Mouse (Mus musculus) cerebellum, adult 11-12 months (tissue): Measurements from ENCODE around the gene Nubp2.

Experiments
- DNase-seq: peaks from one replicate; pipeline ENCODE4 v3.0.0; 2022

The Nubp2 gene

GRCm38 (mm10) chr17:24894061-24894994, 8.2 kb upstream of the Nubp2 start:
- DNase-seq = no peak

GRCm38 (mm10) chr17:24893276-24893675, 7.1 kb upstream of the Nubp2 start:
- peak; percentile 52 for DNase-seq

DNA sequence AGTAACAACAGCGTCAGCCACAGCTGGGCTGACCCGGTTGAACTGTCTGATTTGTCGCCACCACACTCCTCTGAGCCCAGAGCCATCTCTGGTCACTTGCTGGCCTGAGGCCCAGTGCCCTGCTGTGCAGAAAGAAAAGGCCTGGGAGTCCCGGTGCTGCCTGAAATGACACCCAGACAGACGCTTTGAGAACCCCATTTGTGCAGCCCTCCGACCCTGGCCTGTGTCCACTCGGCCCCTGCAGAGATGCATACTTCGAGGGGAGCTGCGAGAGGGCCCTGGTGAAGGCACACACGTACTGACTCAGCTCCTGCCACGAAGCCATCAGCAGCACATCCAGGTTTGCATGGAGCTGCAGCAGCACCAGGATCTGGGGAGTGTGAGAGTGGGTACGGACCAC, 6.6 kb upstream of the Nubp2 start:
- peak; percentile 64 for DNase-seq

- peak; percentile 87 for DNase-seq
Measured at GRCm38 (mm10) chr17:24891321-24891720, 5.2 kb upstream of the Nubp2 start.

DNA sequence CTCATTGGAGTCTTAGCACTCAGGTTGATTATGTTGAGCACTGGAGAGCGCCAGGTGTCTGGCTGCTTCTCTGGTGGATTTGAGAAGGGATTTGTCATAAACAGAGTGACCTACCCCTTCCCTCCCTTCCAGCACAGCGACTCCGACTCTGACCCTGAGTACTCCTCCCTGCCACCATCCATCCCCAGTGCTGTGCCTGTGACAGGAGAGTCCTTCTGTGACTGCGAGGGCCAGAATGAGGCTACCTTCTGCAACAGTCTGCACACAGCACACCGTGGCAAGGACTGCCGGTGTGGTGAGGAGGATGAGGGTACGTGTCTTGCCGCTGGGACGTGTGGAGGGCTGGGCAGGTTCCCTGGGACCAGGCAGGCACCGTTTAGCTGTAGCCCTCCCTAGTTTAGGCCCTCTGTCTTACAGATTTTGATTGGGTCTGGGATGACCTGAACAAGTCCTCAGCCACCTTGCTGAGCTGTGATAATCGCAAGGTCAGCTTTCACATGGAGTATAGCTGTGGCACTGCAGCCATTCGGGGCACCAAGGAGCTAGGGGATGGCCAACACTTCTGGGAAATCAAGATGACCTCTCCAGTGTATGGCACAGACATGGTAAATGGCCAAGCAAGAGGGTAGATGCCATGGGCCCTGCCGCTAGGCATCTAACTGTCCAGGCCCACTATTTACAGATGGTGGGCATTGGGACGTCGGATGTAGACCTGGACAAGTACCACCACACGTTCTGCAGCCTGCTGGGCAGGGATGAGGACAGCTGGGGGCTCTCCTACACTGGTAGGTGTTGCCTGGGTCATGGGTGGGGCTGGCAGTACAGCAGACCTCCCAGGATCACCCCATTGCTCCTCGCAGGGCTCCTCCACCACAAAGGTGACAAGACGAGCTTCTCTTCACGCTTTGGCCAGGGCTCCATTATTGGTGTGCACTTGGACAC, 4.3 kb upstream of the Nubp2 start:
- DNase-seq = peak; percentile 62

DNA sequence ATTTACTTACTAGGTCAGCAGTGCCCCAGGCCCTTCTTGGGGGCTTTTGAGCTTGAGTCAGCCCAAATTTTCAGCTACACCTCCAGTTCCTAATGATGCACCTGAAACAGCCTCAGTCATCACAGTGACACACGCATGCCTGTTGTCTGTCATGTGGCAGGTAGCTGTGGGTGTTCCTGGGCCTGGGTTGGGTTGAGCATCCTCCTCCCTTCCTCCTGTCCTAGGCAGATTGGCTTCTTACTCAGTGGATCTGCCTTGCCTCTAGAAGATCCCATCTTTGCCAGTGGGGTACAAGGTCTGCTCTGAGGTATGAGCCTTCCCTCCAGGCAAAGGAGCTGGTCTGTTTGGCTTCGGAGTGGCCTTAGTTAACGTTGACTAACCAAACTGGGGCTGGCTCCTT, 2.7 kb upstream of the Nubp2 start:
- DNase-seq = peak; percentile 25

GRCm38 (mm10) chr17:24887291-24888080, 1.3 kb upstream of the Nubp2 start:
- peak; percentile 68 for DNase-seq

DNA sequence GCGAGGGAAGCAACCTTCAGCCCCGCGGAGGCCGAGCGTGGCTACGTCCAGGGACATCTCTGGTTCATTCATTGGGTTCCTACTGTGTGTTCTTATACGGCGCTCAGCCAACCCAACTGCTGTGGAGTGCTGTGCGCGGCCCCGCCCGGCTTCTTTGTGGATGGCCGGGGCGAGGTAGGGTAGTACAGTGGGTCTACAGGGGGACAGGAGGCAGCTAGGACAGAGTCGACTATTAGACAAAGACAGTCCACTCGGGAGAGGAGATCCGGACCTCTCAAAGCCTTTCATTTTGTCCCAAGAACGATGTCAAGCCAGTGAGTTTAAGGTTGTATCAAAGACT, 753 bp upstream of the Nubp2 start:
- DNase-seq = no peak

GRCm38 (mm10) chr17:24885356-24886133, 604 bp downstream of the Nubp2 start:
- DNase-seq = peak; percentile 73

GRCm38 (mm10) chr17:24884391-24884790, 1.8 kb downstream of the Nubp2 start:
- no peak for DNase-seq

- no peak for DNase-seq
Measured at GRCm38 (mm10) chr17:24881738-24882440, 4.3 kb downstream of the Nubp2 start.

- DNase-seq = no peak
Measured at GRCm38 (mm10) chr17:24878531-24878930, 7.6 kb downstream of the Nubp2 start.

DNA sequence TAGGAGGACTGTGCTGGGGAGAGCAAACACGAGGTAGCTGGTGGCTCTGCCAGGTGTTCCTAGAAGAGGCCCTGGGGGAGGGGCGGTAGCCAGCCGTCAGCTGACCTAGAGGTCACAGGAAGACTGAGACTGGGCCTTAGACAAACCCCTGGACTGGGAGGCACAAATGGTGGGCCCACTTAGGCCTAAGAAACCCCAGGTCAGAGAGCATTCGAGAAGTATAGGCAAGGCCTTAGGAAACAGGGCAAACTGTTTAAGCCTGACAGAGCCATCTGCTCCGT, 8.1 kb downstream of the Nubp2 start:
- DNase-seq = peak; percentile 18

DNA sequence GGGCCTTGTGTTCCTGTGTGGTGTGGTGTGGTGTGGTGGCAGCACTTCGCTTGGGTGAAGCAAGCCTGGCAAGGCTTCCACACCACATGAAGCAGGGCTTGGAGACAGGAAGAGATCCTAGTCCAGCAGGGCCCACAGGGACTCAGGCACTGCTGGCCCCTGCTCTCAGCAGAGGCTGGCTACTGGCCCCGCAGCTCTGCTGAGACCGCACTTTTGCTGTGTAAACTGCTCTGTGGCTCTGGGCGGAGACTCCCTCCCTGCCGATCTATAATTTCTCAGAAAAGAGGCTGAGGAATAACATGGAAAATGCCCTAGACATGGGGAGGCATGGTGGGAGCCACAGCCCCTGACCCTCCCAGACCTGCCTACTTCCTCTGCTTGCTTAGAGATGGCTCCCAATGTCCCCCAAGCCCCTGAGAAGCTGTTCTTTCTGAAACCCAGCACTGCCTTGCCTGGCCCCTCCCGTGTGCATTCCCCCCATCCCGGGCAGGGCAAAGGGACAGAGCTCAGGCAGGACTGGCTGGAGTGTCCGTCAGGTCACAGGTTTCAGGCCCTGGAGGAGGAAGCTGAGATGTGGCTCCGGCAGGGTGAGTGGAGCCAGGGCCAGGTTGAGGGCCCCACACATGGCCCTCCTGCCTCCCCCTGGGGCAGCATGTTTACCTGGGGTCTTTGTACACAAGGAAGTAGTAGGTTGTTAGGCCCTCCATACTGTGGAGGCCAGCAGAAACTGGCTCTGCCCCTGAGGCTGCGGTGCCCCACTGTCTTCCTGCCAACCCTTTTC, 8.6 kb downstream of the Nubp2 start:
- DNase-seq = no peak

DNA sequence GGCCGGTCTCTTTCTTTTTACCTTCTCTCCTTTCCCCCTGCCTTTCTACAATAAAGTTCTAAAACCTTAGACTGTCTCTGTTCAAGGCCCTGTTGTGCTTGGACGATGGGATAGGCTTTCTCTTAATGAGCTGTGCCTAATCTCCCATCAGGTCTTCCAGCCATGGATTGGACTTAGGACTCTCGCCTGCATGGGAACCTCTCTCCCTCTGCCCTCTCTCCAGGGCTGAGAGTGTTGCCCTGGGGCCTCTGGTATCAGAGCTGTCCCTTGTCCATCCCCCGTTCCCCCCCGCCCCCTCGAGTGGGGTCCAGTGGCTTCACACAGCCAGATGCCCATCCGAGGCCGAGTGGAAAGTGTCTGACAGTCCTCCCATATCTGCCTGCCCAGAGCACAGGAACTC, 11.2 kb downstream of the Nubp2 start:
- DNase-seq = no peak

DNA sequence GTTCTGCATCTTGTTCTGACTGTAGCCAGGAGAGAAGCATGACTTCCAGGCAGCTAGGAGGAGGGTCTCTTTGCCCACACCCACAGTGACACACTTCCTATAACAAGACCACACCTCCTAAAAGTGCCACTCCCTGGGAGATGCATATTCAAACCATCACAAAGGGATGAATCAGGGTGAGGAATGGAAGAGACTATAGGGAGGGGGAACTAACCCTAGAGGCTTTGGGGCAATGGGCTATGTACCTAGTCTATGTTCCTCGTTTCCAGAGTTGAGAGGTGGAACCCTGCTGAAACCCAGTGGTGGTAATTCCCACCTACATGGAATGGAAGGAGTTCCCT, 11.8 kb downstream of the Nubp2 start:
- DNase-seq = no peak

DNA sequence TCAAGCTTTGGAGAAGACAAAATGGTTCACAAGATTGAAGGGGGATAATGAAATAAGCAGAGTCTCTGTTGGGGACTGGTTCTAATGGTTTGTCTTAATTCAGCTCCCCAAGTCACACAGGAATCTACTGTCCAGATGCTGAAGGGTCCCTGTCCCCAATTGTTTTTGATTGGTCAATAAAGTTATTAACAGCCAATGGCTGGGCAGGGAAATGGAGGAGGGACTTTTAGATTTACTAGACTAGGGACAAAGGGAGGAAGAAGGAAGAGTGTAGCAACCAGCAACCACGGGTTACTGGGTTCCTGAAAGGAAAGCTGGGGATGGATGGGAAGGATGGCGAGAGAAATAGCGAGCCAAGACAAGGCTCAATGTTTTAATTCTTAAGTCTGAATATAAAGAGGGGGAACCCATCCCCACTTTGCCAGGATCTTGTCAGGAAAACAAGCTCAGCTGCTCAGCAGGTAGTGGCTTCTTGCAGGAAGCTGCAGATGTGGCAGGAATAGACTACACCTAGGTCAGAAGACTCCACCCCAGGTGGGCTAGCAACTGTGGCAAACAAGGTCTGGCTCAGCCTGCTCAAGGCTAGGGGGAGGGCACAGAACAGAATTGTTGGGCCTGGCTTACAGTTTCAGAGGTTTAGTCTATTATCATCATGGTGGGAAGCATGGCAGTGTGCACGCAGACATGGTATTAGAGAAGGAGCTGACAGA, 12.3 kb downstream of the Nubp2 start:
- no peak for DNase-seq

GRCm38 (mm10) chr17:24867914-24868313, 18.2 kb downstream of the Nubp2 start:
- no peak for DNase-seq

DNA sequence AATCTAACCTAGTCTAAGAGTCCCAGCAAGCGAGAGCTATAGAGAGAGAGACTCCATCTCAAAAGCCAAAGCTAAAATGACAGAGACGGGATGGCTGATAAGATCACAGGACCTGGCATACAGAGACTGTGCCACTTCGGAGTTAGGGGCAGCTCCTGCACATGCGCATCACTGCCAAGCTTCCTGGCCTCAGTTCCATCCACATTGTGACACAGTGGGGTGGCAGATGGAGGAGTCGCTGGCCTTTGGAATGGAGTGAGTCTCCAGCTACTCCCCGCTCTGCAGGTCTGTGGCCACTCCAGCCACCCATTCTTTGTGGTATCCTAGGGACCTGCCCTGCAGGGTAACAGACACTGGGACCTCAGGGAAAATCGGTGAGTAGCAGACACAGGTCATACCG, 20.4 kb downstream of the Nubp2 start, which contains the start of gene Igfals:
Igfals (plus strand) TSS at position 222 of the 400 bp plus-strand sequence.
- peak; percentile 90 for DNase-seq

GRCm38 (mm10) chr17:24861785-24862184, 24.4 kb downstream of the Nubp2 start:
- no peak for DNase-seq
